Mouse (Mus musculus): Measurements from ENCODE around the gene Lbr.

- no peak for TF ChIP-seq NANOG (IDR thresholded peaks at IDR 0.05; ENCODE audit: borderline replicate concordance, low read length)
- no peak for TF ChIP-seq CTCF (conservative IDR thresholded peaks at IDR 0.05; ENCODE audit: low read length)
Observed at GRCm38 (mm10) chr1:181861181-181861902, 18.5 kb upstream of the Lbr start.

Data from E14TG2a.4 (cell line).